Mouse (Mus musculus) A20 (cell line): ENCODE data around the gene Bag6.

Experiments used
- DNase-seq: peaks from one replicate; pipeline ENCODE4 v3.0.0-alpha.2; 2011; ENCODE audit warnings: low read depth, low spot score

The Bag6 gene

DNA sequence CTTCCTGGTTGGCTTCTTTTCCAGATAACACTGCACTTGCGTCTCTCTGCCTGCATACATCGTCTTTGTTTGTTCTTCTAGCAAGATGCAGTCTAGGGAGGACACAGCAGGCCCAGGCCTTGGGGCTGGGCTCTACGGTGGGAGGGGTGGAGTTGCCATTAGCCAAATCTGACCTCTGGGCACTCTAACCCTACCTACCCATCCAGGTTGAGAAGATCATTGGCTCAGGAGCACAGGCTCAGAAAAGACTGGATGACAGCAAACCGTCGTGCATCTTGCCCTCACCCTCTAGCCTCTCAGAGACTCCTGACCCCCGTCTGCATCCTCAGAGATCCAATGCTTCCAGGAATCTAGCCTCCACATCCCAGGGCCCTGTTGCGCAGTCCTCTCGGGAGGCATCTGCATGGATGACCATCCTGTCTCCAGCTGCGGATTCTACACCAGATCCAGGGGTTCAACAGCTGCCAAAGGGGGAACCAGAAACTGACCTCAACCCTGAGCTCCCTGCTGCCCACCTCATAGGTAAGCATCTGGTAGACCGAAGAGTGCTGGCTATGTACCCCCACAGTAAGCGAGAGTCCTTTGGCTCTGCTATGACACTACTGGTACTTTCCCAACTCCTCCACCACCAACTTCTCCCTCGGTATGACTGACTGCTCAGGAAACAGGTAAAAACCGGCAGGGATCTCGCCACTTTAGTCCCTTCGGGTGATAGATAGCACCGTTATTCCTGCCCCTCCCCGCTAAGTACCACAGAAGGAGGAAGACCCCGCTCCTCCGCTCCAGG lies 60.1 kb downstream of the Bag6 start:
- DNase-seq, result no peak

DNA sequence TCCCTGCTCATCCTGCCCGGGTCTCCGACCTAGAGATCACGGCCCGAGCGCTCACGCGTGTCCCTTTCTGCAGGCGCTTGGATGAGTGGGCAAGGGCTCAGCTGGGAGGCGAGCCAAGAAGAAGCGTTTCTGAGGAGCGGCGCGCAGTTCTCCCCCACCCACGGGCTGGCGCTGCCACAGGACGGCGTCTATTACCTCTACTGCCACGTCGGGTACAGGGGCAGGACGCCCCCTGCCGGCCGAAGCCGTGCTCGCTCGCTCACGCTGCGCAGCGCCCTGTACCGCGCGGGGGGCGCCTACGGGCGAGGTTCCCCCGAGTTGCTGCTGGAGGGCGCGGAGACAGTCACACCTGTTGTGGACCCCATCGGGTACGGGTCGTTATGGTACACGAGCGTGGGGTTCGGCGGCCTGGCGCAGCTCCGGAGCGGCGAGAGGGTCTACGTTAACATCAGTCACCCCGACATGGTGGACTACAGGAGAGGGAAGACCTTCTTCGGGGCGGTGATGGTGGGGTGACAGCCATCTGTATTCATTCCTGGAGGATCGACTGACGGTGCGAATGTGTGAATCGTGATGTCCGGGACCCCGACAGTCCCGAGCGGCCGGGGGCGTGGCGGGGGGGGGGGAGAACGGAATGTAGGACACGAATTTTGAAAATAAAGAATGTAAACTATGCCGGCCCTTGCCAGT lies 60.8 kb downstream of the Bag6 start:
- DNase-seq, result peak; percentile 93

DNA sequence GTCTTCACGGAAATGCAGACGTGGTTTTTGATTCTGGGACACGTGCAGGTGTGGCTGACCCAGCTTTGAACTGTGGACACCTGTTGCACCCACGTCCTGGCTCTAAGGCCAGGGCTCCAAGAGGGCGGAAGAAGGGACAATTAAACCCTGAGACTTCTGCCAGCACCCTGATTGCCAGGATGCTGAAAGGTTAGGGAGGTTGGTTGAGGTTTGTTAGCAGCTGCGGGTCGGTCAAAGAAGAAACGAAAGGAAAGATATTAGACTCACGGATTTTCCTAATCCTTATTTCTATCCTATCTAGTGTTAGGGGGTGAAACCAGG lies 61.3 kb downstream of the Bag6 start:
- peak; percentile 80 for DNase-seq
